Mouse (Mus musculus) cerebellum, postnatal 4 days (tissue): ENCODE data around the gene Shank2.

Source experiments
- DNase-seq, 2 experiments: peaks; one replicate each; pipeline ENCODE4 v3.0.0; 2022; ENCODE audit warnings: low spot score in 2 of 2, mixed read lengths in 1 of 2

Gene Shank2

GRCm38 (mm10) chr7:144001628-144002027 is at the start of gene Shank2:
Gene Shank2, plus strand, starts transcription at chr7:144001928.
- no peak for DNase-seq

- DNase-seq = no peak
These were observed 49.6 kb upstream of the Shank2 start for GRCm38 (mm10) chr7:143952130-143952529.

GRCm38 (mm10) chr7:143956575-143957295 is 45.0 kb upstream of the Shank2 start:
- DNase-seq = no peak

- DNase-seq = no peak
These were observed 43.6 kb upstream of the Shank2 start for GRCm38 (mm10) chr7:143958030-143958565.

- no peak for DNase-seq
These were observed 37.9 kb upstream of the Shank2 start for GRCm38 (mm10) chr7:143963813-143964212.

GRCm38 (mm10) chr7:143966621-143967020 is 35.1 kb upstream of the Shank2 start:
- no peak for DNase-seq

GRCm38 (mm10) chr7:143977491-143977830 is 24.3 kb upstream of the Shank2 start:
- DNase-seq = no peak

- DNase-seq = peak in 1 of 2 experiments; percentile 7
These were observed 23.7 kb upstream of the Shank2 start for GRCm38 (mm10) chr7:143977831-143978682.

- DNase-seq = peak; percentile 54 to 76
These were observed 22.9 kb upstream of the Shank2 start for GRCm38 (mm10) chr7:143978741-143979371.

- DNase-seq = no peak
These were observed 21.7 kb upstream of the Shank2 start for GRCm38 (mm10) chr7:143979986-143980385.

GRCm38 (mm10) chr7:143986281-143986680 is 15.4 kb upstream of the Shank2 start:
- no peak for DNase-seq

- DNase-seq = no peak
These were observed 10.6 kb upstream of the Shank2 start for GRCm38 (mm10) chr7:143991160-143991559.

- no peak for DNase-seq
These were observed 2.7 kb upstream of the Shank2 start for GRCm38 (mm10) chr7:143999073-143999472.

GRCm38 (mm10) chr7:144003471-144003870 is 1.7 kb downstream of the Shank2 start:
- DNase-seq = no peak

GRCm38 (mm10) chr7:144008079-144008478 is 6.4 kb downstream of the Shank2 start:
- no peak for DNase-seq

- no peak for DNase-seq
These were observed 7.3 kb downstream of the Shank2 start for GRCm38 (mm10) chr7:144008985-144009384.

GRCm38 (mm10) chr7:144014485-144014884 is 12.8 kb downstream of the Shank2 start:
- no peak for DNase-seq

GRCm38 (mm10) chr7:144021801-144022200 is 20.1 kb downstream of the Shank2 start:
- DNase-seq = no peak

GRCm38 (mm10) chr7:144022682-144023081 is 21.0 kb downstream of the Shank2 start:
- DNase-seq = no peak

- no peak for DNase-seq
These were observed 21.8 kb downstream of the Shank2 start for GRCm38 (mm10) chr7:144023561-144023960.

- DNase-seq = no peak
These were observed 24.5 kb downstream of the Shank2 start for GRCm38 (mm10) chr7:144026024-144026752.

GRCm38 (mm10) chr7:144029246-144029645 is 27.5 kb downstream of the Shank2 start:
- no peak for DNase-seq
